Mouse (Mus musculus): Measurements from ENCODE around the gene Slc22a17.

Gene Slc22a17

GRCm38 (mm10) chr14:54900383-54900782 is 12.5 kb downstream of the Slc22a17 start:
- peak; percentile 85 for DNase-seq (ENCODE audit: low read depth, low spot score)

- DNase-seq (ENCODE audit: low read depth, low spot score), result no peak
Observed at GRCm38 (mm10) chr14:54897445-54897844, 15.5 kb downstream of the Slc22a17 start.

GRCm38 (mm10) chr14:54894296-54895151 is 18.4 kb downstream of the Slc22a17 start:
- no peak for DNase-seq (ENCODE audit: low read depth, low spot score)

DNA sequence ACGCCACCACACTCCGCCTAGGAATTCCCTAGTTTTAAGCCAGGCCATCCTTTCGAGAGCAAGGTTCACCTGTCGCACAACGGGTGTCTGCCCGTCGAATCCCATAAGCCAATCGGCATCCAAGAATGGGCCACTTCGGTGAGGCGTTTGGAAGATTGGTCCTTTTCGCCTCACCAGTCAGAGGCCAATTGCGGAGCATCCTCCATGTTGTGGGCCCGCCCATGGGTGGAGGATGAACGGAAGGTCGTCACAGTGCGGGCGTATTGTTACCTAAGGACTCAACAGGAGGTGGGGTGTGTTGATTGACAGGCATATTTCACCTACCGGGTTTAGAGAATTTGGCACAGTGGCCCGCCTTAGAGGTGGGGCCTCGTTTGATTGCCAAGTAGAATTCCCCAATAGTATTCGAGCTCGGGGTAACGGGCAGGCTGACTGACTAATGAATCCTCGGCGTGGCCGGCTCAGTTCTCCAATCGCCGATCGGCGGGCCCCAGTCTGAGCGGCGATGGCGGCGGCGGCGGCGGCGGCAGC is 19.2 kb downstream of the Slc22a17 start:
- peak; percentile 99 for DNase-seq (ENCODE audit: low read depth, low spot score)

- DNase-seq (ENCODE audit: low read depth, low spot score), result no peak
Observed at GRCm38 (mm10) chr14:54892200-54892599, 20.7 kb downstream of the Slc22a17 start, which contains the start of gene Pabpn1. Pabpn1 (plus strand) TSS chr14:54892500.

GRCm38 (mm10) chr14:54885309-54885708 is 27.6 kb downstream of the Slc22a17 start:
- no peak for DNase-seq (ENCODE audit: low read depth, low spot score)

- DNase-seq (ENCODE audit: low read depth, low spot score), result no peak
Observed at GRCm38 (mm10) chr14:54884022-54884712, 28.8 kb downstream of the Slc22a17 start.

DNA sequence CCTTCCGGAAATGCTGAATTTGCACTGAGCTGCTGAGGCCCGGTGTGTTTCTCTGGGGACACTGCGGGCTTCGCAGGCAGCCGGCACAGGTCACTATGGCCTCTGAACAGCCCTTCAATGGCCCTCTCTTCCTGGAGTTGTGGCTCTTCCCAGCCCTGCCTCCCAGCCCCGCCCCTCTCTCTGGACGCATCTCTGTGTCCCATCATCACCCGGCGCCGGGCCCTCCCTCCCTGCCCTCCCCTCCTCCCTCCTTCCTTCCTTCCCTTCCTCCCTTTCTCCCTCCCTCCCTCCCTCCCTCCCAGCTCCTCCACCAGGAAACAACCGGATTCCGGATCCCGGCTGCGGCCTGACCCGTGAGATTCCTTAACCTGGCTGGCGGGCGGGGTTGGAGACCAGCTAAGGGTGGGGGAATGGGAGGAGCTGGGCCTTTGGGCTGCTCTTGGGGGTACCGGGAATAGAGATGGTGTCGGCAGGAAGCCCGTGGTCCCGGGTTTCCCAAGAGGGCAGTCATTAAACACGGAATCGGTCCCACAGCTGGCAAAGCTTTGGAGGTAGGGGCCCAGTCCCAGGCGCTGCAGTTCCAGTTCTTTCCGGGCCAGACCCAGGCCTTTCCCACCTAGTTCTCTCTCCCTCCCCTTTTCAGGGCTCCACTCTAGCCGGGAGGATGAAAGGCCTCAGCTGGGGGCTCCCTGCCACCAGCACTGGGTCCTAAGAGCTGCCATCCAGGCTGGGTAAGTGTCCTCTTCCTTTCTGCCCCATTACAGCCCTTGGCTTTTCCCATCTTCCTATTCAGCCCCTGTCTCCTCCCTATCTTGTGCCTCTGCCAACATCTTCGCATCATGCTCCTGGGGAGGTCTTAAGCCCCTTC is 29.5 kb downstream of the Slc22a17 start, which contains the start of the genes Bcl2l2 and Gm20521:
TSS of gene Bcl2l2 (plus strand) at position 224 of the 868 bp plus-strand sequence.
TSS of gene Gm20521 (plus strand) at position 288 of the 868 bp plus-strand sequence.
- peak; percentile 79 for DNase-seq (ENCODE audit: low read depth, low spot score)

GRCm38 (mm10) chr14:54877048-54877715 is 35.8 kb downstream of the Slc22a17 start, which contains the start of gene Ppp1r3e:
Ppp1r3e (minus strand) TSS chr14:54877550.
- DNase-seq (ENCODE audit: low read depth, low spot score), result no peak

DNA sequence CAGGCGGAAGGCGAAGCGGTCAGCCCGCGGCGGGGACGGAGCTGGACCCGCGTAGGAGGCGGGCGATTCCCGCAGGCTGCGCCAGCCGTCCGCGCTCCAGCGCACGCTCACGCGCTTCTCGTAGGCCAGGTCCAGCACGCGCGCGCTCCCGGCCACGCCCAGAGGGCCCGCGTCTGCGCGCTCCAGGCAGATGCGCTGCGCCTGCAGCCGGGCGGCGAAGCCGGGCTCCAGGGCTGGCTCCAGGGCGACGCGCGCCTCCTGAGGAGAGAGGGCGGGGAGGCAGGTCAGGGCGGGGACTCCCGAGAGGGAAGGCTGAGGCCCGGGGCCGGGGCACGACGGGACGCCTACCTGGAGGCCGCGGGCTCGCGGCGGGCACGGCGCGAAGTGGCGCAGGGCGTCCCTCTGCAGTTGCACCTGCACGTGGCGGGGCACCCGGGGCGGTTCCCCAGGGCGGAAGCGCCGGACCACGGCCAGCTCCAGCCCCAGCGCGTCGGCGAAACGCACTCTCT is 36.3 kb downstream of the Slc22a17 start:
- DNase-seq (ENCODE audit: low read depth, low spot score), result peak; percentile 84

GRCm38 (mm10) chr14:54875844-54876538 is 36.9 kb downstream of the Slc22a17 start:
- DNase-seq (ENCODE audit: low read depth, low spot score), result no peak

GRCm38 (mm10) chr14:54874165-54874564 is 38.8 kb downstream of the Slc22a17 start:
- DNase-seq (ENCODE audit: low read depth, low spot score), result no peak

GRCm38 (mm10) chr14:54870861-54871260 is 42.1 kb downstream of the Slc22a17 start, which contains the start of gene Homez:
Homez (minus strand) TSS chr14:54870961.
- no peak for DNase-seq (ENCODE audit: low read depth, low spot score)

DNA sequence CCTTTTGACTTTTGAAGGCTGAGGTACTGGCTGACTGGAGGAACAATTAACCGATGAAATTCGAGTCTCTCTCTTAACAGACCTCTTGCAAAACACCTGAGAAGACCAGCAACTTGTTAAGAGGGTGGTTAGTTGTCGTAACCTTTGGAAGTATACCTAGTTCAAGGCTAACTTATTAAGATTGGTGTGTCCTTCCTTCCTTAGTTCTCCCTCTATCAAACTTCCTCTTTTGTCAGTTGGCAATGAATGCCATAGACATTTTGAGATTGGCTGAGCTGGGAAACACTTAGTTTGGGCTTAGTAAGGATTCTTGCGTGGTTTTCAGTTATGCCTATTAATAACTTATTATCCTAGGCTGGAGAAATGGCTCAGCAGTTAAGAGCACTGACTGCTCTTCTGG is 44.9 kb downstream of the Slc22a17 start:
- DNase-seq (ENCODE audit: low read depth, low spot score), result no peak

GRCm38 (mm10) chr14:54866936-54867335 is 46.0 kb downstream of the Slc22a17 start:
- DNase-seq (ENCODE audit: low read depth, low spot score), result no peak

- DNase-seq (ENCODE audit: low read depth, low spot score), result no peak
Observed at GRCm38 (mm10) chr14:54866268-54866667, 46.7 kb downstream of the Slc22a17 start.

- no peak for DNase-seq (ENCODE audit: low read depth, low spot score)
Observed at GRCm38 (mm10) chr14:54865626-54866025, 47.3 kb downstream of the Slc22a17 start.

GRCm38 (mm10) chr14:54864313-54865036 is 48.5 kb downstream of the Slc22a17 start:
- no peak for DNase-seq (ENCODE audit: low read depth, low spot score)
